Comparison of ENCODE assay signal across 8 mouse cellular contexts in the genomic region with DNA sequence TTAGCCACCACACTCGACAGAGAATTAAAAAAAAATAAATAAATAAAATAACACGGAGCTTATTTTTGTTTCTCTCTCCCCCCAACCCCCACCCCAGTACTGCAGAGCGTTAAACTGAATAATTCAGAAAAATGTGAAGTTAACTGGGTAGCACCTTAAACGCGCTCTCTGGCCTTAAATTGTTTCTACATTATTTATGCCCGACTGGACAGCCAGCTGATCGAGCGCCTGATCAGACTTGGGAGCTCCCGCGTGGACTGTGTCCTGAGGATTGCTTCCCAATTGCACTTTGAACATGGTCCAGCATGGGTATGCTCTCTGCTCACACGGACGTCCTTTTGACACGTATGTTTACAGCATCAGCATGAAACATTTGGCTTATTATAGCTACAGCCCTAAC. TPM values are rescaled to one million over a fixed set of nuclear protein-coding genes. Genes with fewer than 3 reads are reported as not detected.
A peak's percentile ranks its signal among the peaks of the same experiment; 100 is the strongest.
DNase-seq lines count a peak whose midpoint lies in the region; ATAC-seq and TF ChIP-seq lines count a peak whose summit lies in the region.

No protein-coding gene starts in this region.

- 8% methylated on average over 13 of the region's 13 CpGs for WGBS in heart, adult 2 months
- 4% methylated on average over 13 of the region's 13 CpGs for WGBS in lung, embryonic 14.5 days
- WGBS in stomach, embryonic 15.5 days = 6% methylated on average over 13 of the region's 13 CpGs

- H3K36me3 ChIP-seq in heart, adult 2 months (ENCODE audit: control insufficient read depth, insufficient read depth, low read length) = peaks cover 27% of the 10 kb centered on the region
- H3K36me3 ChIP-seq in lung, embryonic 14.5 days (ENCODE audit: insufficient read depth) = peaks cover 29% of the 10 kb centered on the region
- no peaks in the 10 kb centered on the region for H3K36me3 ChIP-seq in stomach, embryonic 15.5 days

- no peaks in the 10 kb centered on the region for H3K27me3 ChIP-seq in heart, adult 2 months (ENCODE audit: control insufficient read depth, insufficient read depth, low read length)
- no peaks in the 10 kb centered on the region for H3K27me3 ChIP-seq in lung, embryonic 14.5 days (ENCODE audit: insufficient read depth, low read length)
- no peaks in the 10 kb centered on the region for H3K27me3 ChIP-seq in stomach, embryonic 15.5 days (replicated peaks)

- intact Hi-C loops in heart, adult 2 months (cut with DNase I) = loop anchor here (1.0 to 5.0 kb wide), 4 partner anchors 36 to 339 kb away; no protein-coding TSS in a partner anchor

- peak overlapping the region; percentile 77 for H3K27ac ChIP-seq in bone marrow macrophage, adult 2 months (ENCODE audit: insufficient read depth, low read depth, low read length)
- peak overlapping the region; percentile 98 for H3K27ac ChIP-seq in heart, adult 2 months
- H3K27ac ChIP-seq in lung, embryonic 14.5 days (ENCODE audit: low read depth) = peak overlapping the region; percentile 99
- H3K27ac ChIP-seq in stomach, embryonic 15.5 days = peak overlapping the region; percentile 97

- no peak for TF ChIP-seq CTCF in bone marrow macrophage, adult 2 months (IDR thresholded peaks at IDR 0.05; ENCODE audit: low read depth, low read length)
- no peak for TF ChIP-seq CTCF in heart, adult 2 months (IDR thresholded peaks at IDR 0.05)
- TF ChIP-seq CTCF in lung, embryonic 14.5 days (IDR thresholded peaks at IDR 0.05; ENCODE audit: low read depth) = no peak

- no peak for TF ChIP-seq POLR2A in bone marrow macrophage, adult 2 months (IDR thresholded peaks at IDR 0.05; ENCODE audit: borderline replicate concordance, low read depth, low read length)
- no peak for TF ChIP-seq POLR2A in heart, adult 2 months (IDR thresholded peaks at IDR 0.05; ENCODE audit: insufficient read depth, low read depth, low read length)

- no peaks in the 10 kb centered on the region; the same call in 1 of the 2 replicates for H3K79me2 ChIP-seq in heart, adult 2 months (replicated peaks; ENCODE audit: control insufficient read depth, insufficient read depth, low read length)

- DNase-seq in adrenal gland, adult (ENCODE audit: inconsistent age in 2 of 2, low spot score in 1 of 2) = peak; percentile 52 to 80
- DNase-seq in adrenal gland, adult 18-20 months (ENCODE audit: low spot score in 2 of 2) = no peak
- peak; percentile 60 to 67 for DNase-seq in heart, adult 2 months
- DNase-seq in kidney, adult 18-20 months = peak; percentile 75
- DNase-seq in lung, embryonic 14.5 days = peak; percentile 81
- DNase-seq in right cerebral cortex, adult 2 months (ENCODE audit: low spot score in 2 of 2) = no peak

- peak overlapping the region; percentile 93 for H3K9ac ChIP-seq in heart, adult 2 months (ENCODE audit: low read depth, low read length)
- H3K9ac ChIP-seq in lung, embryonic 14.5 days = peak overlapping the region; percentile 83; the same call in 1 of the 2 replicates
- H3K9ac ChIP-seq in stomach, embryonic 15.5 days = no peak overlapping the region

- no peak for TF ChIP-seq EP300 in heart, adult 2 months (IDR thresholded peaks at IDR 0.05; ENCODE audit: insufficient read depth, low read depth, low read length)

- peak overlapping the region; percentile 15; the same call in 1 of the 2 replicates for H3K4me3 ChIP-seq in bone marrow macrophage, adult 2 months (ENCODE audit: insufficient read depth, low read length)
- peak overlapping the region; percentile 46 for H3K4me3 ChIP-seq in heart, adult 2 months
- H3K4me3 ChIP-seq in lung, embryonic 14.5 days (ENCODE audit: low read depth, low read length) = peak overlapping the region; percentile 48
- peak overlapping the region; percentile 44 for H3K4me3 ChIP-seq in stomach, embryonic 15.5 days (replicated peaks)

- H3K4me1 ChIP-seq in bone marrow macrophage, adult 2 months (ENCODE audit: control insufficient read depth, insufficient read depth, low read length) = peaks cover 41% of the 10 kb centered on the region
- peaks cover 24% of the 10 kb centered on the region for H3K4me1 ChIP-seq in heart, adult 2 months (ENCODE audit: control insufficient read depth, insufficient read depth, low read length)
- peaks cover 39% of the 10 kb centered on the region for H3K4me1 ChIP-seq in lung, embryonic 14.5 days (ENCODE audit: insufficient read depth)
- peaks cover 22% of the 10 kb centered on the region for H3K4me1 ChIP-seq in stomach, embryonic 15.5 days

- H3K9me3 ChIP-seq in lung, embryonic 14.5 days (ENCODE audit: low read depth, low read length) = no peaks in the 10 kb centered on the region
- no peaks in the 10 kb centered on the region for H3K9me3 ChIP-seq in stomach, embryonic 15.5 days

- peak; percentile 62; the same call in 1 of the 2 replicates for ATAC-seq in lung, embryonic 14.5 days (ENCODE audit: insufficient read depth)
- ATAC-seq in stomach, embryonic 15.5 days (ENCODE audit: insufficient read depth, low FRiP score, low read depth) = peak; percentile 27; the same call in 1 of the 2 replicates

- peak overlapping the region; percentile 99 for H3K4me2 ChIP-seq in lung, embryonic 14.5 days
- H3K4me2 ChIP-seq in stomach, embryonic 15.5 days = peak overlapping the region; percentile 96

RNA-seq across cellular contexts. Expression of a gene that starts 10.3 kb away (rescaled TPM):
- 100 to 1,000 TPM; 118 to 119 TPM for total RNA-seq in adrenal gland, adult 18-20 months (2021)
- polyA plus RNA-seq in bone marrow macrophage, adult 2 months (2012; ENCODE audit: insufficient read depth, insufficient read length, missing spikeins) = 163 and 167 TPM in 2 replicates
- 100 to 1,000 TPM in 1 of 2 experiments, 10 to 100 TPM in 1; 56.3 to 132 TPM for total RNA-seq in heart, adult 2 months (2021)
- polyA plus RNA-seq in heart, adult 2 months (2012; rRNA removed) = 33.8 and 37.3 TPM in 2 replicates
- 8.9 and 9.3 TPM in 2 replicates for polyA plus RNA-seq in lung, embryonic 14.5 days (2014; fragmentation: Nextera tagmentation; extraction: Ambion mirVana)
- polyA plus RNA-seq in stomach, embryonic 15.5 days (2015; fragmentation: Nextera tagmentation; extraction: Ambion mirVana) = 12.5 and 13.4 TPM in 2 replicates

Comparison
In these comparisons a context has a peak if more than half of its experiments do, and no peak if none do; other contexts are left out.
1. DNase-seq: peak in adrenal gland, adult (2 of 2), heart, adult 2 months (2 of 2), kidney, adult 18-20 months (single experiment) and lung, embryonic 14.5 days (single experiment); none in adrenal gland, adult 18-20 months (0 of 2) and right cerebral cortex, adult 2 months (0 of 2).
2. Peak in every context shown above with its lines, with median percentiles within 50 percentile points of each other: H3K27ac ChIP-seq and H3K4me3 ChIP-seq.